Mouse (Mus musculus) liver, adult 2 months (tissue): ENCODE measurements at regions not wholly inside any gene's neighbourhood (a gene's known extent, or its start where the extent isn't known, plus 50 kb on each side); places are given as distances from the start of the nearest gene placed in this dataset.

ENCODE experiments used
- CTCF ChIP-seq: fragments of 200-500 bp; IDR thresholded peaks from 2 replicates; pipeline ENCODE4 v1.5.1; 2011; ENCODE audit warnings: low read depth, low read length, control low read depth
- POLR2A ChIP-seq: fragments of 200-500 bp; IDR thresholded peaks from 2 replicates; pipeline ENCODE4 v1.6.1; 2011; ENCODE audit warnings: low read length, control low read depth; ENCODE audit not compliant: insufficient read depth; ENCODE audit errors: extremely low read depth

DNA sequence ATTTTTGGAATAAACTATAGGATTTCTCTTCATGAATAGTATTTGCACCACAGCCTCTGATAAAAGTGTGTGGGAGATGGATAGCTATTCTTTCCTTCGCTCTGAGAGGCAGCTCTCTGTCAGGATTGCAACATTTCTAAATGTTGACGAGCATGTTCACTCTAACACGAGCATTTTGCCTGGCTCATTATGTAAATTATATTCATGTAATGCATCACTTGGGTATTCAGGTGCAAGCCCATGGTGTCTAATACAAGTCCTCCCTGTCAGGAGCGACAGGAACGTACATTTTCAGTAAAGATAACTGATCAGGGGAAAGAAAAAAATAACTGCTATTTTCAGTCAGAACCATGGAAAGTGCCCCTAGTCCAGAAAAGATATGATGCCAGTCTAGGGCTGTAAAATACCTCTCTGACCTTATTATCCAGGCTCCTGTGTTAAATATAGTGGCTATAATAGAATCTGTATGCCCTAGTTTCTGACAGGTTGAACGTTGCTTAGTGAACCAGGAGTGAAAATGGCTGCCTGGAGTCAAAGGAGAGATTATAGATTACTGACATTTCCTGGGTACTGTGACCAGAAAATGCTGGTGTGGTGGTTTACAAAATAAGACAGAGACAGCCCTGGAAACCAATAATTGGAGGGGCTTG, 523.6 kb downstream of the Meis1 start:
- no peak for TF ChIP-seq CTCF
- TF ChIP-seq POLR2A: no peak
